Mouse (Mus musculus) hindbrain, embryonic 13.5 days (tissue): ENCODE results near the gene Tmeff2. TPM values are rescaled to one million over a fixed set of nuclear protein-coding genes. Genes with fewer than 3 reads are reported as not detected.

Source experiments
- ATAC-seq: fragments of 200-750 bp; cut with Nextera tagmentation; 2 replicates; pipeline ENCODE4 v1.8.0; 2017; ENCODE audit warnings: moderate TSS enrichment; ENCODE audit not compliant: low FRiP score
- H3K27ac ChIP-seq: fragments of 300-500 bp; sonication (generic); 2 replicates; pipeline ENCODE4 v1.5.1; 2015; ENCODE audit warnings: inconsistent platforms, mild to moderate bottlenecking, moderate library complexity
- H3K27me3 ChIP-seq: fragments of 300-500 bp; sonication (generic); 2 replicates; pipeline ENCODE4 v1.6.1; 2015; ENCODE audit warnings: mild to moderate bottlenecking, inconsistent platforms
- H3K36me3 ChIP-seq: fragments of 300-500 bp; sonication (generic); 2 replicates; pipeline ENCODE4 v1.6.1; 2015; ENCODE audit warnings: mild to moderate bottlenecking, inconsistent platforms
- H3K4me1 ChIP-seq: fragments of 300-500 bp; sonication (generic); replicated peaks from 2 replicates; pipeline ENCODE4 v1.6.1; 2015; ENCODE audit warnings: inconsistent platforms
- H3K4me2 ChIP-seq: fragments of 300-500 bp; sonication (generic); 2 replicates; pipeline ENCODE4 v1.6.1; 2015; ENCODE audit warnings: inconsistent platforms, mild to moderate bottlenecking, moderate library complexity
- H3K4me3 ChIP-seq: fragments of 300-500 bp; sonication (generic); 2 replicates; pipeline ENCODE4 v1.5.1; 2015; ENCODE audit warnings: mild to moderate bottlenecking, inconsistent platforms
- H3K9ac ChIP-seq: fragments of 300-500 bp; sonication (generic); 2 replicates; pipeline ENCODE4 v1.6.1; 2015; ENCODE audit warnings: mild to moderate bottlenecking, inconsistent platforms
- H3K9me3 ChIP-seq: fragments of 300-500 bp; sonication (generic); 2 replicates; pipeline ENCODE4 v1.6.1; 2016; ENCODE audit warnings: inconsistent platforms
- WGBS: fragments of 180-500 bp; shearing (Covaris S2); methylation state at CpG from one replicate; pipeline ENCODE4 v1.1.7; 2015; 5-methylcytosine and 5-hydroxymethylcytosine counted together
- microRNA-seq: library from miRNA; unstranded; fragments of <30 nt; microRNA quantifications from one replicate; pipeline ENCODE4, GENCODE M21; 2016
- polyA plus RNA-seq: library from polyadenylated mRNA; unstranded; fragments of >200 nt; fragmentation: Nextera tagmentation; extraction: Ambion mirVana; gene quantifications from 2 replicates; pipeline ENCODE4 v1.2.1, GENCODE M21; 2015

Tmeff2 gene
- polyA plus RNA-seq, 1 experiment from 2014 or later = 78.6 TPM

DNA sequence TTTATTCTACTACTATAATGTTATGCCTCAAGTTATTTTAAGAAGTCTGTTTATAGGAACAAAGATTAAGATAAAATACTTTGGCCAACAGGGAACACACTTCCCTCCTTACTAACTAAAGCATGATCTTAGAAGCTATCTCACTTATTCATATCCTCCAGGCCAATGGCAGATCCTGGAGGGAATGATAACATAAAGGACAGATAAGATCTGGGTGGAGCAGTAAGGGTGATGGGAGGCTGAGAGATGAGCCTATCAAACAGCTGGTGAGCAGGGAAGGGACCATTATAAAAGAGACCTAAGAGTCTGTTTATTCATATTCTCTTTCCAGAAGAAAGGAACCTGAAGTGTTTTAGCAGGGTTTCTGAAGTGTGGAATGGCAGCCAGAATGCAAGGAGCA lies 290.8 kb downstream of the Tmeff2 start:
- no peaks in the 10 kb centered on the region; the same call in 1 of the 2 replicates for H3K36me3 ChIP-seq
- H3K9ac ChIP-seq = no peak overlapping the region
- no peak for ATAC-seq
- H3K27me3 ChIP-seq = no peaks in the 10 kb centered on the region
- no peaks in the 10 kb centered on the region for H3K9me3 ChIP-seq
- H3K4me2 ChIP-seq = no peak overlapping the region
- no peak overlapping the region for H3K27ac ChIP-seq
- H3K4me3 ChIP-seq = no peak overlapping the region
- H3K4me1 ChIP-seq = peaks cover 7% of the 10 kb centered on the region

DNA sequence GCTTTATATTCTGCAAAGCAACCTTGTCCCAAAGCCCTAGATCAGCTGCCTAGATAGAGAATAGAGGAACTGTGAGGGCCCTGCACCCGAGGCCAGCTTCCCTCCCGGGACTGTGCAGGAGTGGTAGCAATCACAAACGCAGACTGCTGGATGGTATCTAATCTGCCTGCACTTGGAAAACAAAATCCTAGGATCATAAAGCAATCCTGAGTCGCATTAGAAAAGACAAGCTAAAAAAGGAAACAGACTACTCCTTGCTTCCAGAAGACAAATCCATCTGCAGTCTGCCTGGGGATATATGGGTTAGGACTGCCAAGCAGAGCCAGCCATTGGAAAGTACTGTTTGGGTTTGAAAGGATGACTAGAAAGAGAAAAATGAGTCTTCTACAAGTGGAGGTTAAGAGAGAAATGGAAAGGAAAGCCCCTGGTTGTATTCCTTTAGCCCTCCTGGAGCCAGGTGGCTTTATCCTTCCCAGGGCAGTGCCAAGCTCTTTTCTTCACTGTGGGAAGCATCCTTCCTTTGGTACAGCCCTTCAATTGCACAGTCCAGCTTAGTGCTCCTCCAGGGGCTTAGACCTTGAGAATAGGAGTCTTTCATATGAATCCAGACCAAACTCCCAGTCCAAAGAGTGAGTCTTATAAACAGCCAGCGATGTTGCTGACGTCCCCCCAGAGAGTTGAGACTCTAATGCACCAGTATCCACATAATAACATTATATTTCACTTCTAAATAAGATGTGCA lies 291.6 kb downstream of the Tmeff2 start:
- H3K9ac ChIP-seq = no peak overlapping the region
- no peak for ATAC-seq
- H3K4me3 ChIP-seq = no peak overlapping the region
- H3K4me2 ChIP-seq = no peak overlapping the region
- H3K27ac ChIP-seq = peak overlapping the region; percentile 25; the same call in 1 of the 2 replicates
- WGBS = 69% methylated on average over 6 of the region's 6 CpGs
- H3K36me3 ChIP-seq = no peaks in the 10 kb centered on the region; the same call in 1 of the 2 replicates
- H3K4me1 ChIP-seq = peaks cover 7% of the 10 kb centered on the region
- H3K9me3 ChIP-seq = no peaks in the 10 kb centered on the region
- H3K27me3 ChIP-seq = no peaks in the 10 kb centered on the region

DNA sequence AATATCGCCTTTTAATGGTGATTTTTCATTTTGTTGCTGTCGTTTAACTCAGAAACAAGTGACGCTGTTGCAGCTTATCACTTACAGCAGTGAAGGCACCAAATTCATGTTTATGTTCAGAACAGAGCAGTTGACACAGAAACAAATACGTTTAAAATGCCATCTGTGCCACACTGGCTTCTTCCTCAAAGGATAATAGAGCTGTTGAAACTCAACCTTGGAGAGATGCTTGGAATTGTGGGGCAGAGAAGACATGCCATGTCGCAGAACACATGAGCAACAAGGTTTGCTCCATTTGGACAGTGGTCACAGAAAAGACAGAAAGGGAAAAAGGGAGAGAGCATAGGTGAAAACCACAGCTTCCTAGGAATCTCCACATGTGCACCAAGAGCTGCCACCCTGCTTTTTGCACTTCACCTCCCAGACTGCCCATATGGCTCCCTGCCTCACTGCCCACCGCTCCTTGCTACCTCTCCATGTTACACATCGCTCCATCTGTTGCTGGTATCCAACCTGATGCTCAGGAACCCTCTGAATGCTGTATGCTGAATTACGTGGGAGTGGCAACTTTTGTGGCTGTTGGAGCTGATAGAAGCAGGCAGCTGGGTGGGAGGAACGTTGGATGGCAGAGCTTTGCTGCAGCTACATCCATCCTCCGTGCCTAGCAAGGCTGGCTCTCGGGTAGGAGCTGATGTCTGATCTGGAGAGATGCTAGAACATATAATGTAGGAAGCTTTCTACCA lies 298.8 kb downstream of the Tmeff2 start:
- Histone ChIP-seq H3K4me2 (no peak overlapping the region), H3K36me3 (no peaks in the 10 kb centered on the region), H3K27me3 (no peaks in the 10 kb centered on the region), H3K27ac (no peak overlapping the region), H3K4me3 (no peak overlapping the region), H3K9ac (no peak overlapping the region), H3K9me3 (no peaks in the 10 kb centered on the region), H3K4me1 (no peaks in the 10 kb centered on the region)
- 85% methylated on average over 11 of the region's 11 CpGs for WGBS
- no peak for ATAC-seq

DNA sequence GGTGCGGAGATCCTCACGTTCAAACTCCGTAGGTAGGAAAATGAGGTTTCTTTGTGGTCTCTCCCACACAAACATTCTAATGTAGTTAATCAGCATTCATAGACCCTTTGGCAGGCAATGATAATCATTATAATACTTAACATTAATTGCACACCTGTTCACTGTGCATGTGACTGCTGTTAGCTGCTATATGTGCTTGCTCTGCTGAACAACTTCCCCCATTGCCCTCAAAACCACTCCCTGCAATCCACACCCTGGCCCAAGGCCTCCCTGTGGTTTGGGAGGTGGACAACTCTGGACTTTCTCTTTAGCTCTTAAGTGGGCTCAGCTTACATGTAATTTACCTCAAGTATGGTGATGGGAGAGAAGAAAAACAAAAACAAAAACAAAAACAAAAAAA lies 299.5 kb downstream of the Tmeff2 start:
- no peak for ATAC-seq

DNA sequence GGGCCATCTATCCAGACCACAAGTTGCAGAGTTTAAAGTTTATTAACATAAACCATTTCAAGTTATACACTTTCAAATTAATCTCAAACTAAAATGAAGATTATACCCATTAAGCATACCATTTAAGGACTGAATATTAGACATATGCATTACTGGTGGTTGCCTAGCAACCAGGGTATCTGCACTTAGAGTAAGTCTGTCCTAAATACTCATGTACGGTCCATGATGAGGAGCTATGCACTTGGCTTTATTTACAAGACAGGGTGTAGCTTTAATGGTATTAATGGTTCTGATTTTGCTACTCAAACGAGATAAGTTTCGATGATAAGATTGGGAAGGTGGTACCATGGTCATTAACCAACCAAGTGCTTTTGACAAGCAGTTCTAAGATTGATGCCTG lies 315.2 kb downstream of the Tmeff2 start:
- no peak overlapping the region for H3K4me3 ChIP-seq
- H3K4me1 ChIP-seq = peaks cover 17% of the 10 kb centered on the region
- no peaks in the 10 kb centered on the region for H3K9me3 ChIP-seq
- H3K36me3 ChIP-seq = no peaks in the 10 kb centered on the region
- 82% methylated on average over 3 of the region's 3 CpGs for WGBS
- ATAC-seq = peak; percentile 18; the same call in 1 of the 2 replicates
- 0 out of 2 replicates have a peak overlapping the region, but pooled peaks have one; percentile 73 for H3K27ac ChIP-seq
- H3K27me3 ChIP-seq = no peaks in the 10 kb centered on the region
- H3K9ac ChIP-seq = no peak overlapping the region
- H3K4me2 ChIP-seq = no peak overlapping the region

More for the DNA sequence above, 299.5 kb downstream of the Tmeff2 start:
- Histone ChIP-seq H3K4me3 (no peak overlapping the region), H3K27me3 (no peaks in the 10 kb centered on the region), H3K9me3 (no peaks in the 10 kb centered on the region), H3K27ac (no peak overlapping the region), H3K4me2 (no peak overlapping the region), H3K36me3 (no peaks in the 10 kb centered on the region), H3K4me1 (no peaks in the 10 kb centered on the region), H3K9ac (no peak overlapping the region)
- 90% methylated on average over 3 of the region's 3 CpGs for WGBS

DNA sequence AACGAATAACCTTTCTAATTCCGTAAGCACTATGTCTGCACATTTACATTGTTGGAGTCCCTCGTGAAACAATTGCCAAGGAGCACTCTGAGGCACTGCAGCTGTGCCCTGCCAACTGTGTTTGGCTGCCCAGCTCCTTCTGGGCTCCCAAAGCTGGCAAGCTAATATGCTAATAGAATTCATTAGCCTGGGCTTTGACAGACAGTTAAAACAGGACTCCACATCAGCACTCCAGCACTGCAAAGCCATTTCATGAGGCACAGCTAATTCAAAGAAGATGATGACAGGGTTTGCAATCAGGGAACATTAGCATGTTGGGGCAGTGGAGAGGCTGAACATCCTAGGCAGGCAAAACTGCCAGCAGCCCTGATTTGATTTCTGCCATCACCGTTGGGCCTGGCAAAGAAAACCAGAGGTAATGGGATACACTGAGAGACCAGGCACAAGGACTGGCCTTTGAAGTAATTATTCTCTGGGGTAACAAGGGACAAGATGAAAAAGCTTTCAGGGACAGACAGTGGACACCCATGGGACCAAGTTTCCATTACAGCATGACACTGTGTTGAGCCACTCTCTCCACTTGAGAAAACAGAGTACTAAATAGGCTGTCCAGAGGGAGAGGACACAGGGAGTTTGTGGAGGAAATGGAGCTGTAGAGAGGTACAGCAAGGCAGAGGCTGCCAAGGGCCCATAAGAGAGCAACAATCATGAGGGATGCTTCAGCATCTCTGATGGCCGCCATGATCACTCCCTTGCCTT lies 316.0 kb downstream of the Tmeff2 start:
- no peak overlapping the region for H3K4me3 ChIP-seq
- no peaks in the 10 kb centered on the region for H3K9me3 ChIP-seq
- 49% methylated on average over 5 of the region's 5 CpGs for WGBS
- peak; percentile 89 for ATAC-seq
- no peak overlapping the region for H3K9ac ChIP-seq
- H3K27me3 ChIP-seq = no peaks in the 10 kb centered on the region
- no peak overlapping the region for H3K4me2 ChIP-seq
- no peaks in the 10 kb centered on the region for H3K36me3 ChIP-seq
- peaks cover 17% of the 10 kb centered on the region for H3K4me1 ChIP-seq
- H3K27ac ChIP-seq = peak overlapping the region; percentile 73

DNA sequence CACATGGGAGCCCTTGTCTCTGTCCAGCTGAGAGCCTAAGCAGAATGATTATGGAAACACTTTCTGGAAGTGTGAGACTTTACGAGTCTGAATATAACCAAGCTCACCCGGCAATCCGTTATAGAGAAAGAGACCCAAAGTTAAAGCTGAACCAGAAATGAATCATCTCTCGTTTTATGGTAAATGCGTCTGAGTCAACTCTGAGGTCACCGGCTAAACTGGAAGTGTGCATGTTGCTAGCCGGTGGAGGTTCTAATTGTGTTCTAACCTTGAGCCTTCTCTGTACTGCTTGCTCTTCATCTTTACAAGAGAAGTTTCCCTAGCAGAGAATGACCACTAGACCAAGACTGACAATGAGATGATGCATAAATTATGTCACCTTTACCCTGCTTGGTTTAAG lies 316.8 kb downstream of the Tmeff2 start:
- 87% methylated on average over 7 of the region's 7 CpGs for WGBS
- no peak for ATAC-seq
- Histone ChIP-seq H3K27me3 (no peaks in the 10 kb centered on the region), H3K36me3 (no peaks in the 10 kb centered on the region), H3K4me2 (no peak overlapping the region), H3K4me3 (no peak overlapping the region), H3K9me3 (no peaks in the 10 kb centered on the region), H3K4me1 (peaks cover 17% of the 10 kb centered on the region), H3K27ac (peak overlapping the region; percentile 73), H3K9ac (no peak overlapping the region)

DNA sequence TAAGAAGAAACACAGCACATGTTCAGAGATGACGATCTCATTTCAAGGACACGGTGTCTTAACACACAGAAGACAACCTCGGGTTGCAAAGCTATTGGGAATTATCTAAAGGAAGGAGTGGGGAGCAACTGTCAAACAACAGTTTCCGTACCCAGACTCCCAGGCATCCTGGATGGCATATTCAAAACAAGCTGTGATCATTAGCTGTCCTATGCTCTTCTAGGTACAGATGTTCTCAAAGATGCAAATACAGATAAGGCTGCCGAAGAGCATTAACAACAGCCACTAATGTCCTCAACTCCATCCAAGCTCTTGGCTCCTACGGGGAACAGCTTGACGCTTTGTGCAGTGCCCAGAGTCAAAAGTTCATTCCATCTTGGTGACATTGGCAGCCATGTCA lies 324.7 kb downstream of the Tmeff2 start:
- H3K4me2 ChIP-seq = no peak overlapping the region
- WGBS = 85% methylated on average over 7 of the region's 7 CpGs

More for the DNA sequence above, 324.7 kb downstream of the Tmeff2 start:
- Histone ChIP-seq H3K27me3 (no peaks in the 10 kb centered on the region), H3K9me3 (0 out of 2 replicates have a peak, but pooled peaks cover 3% of the 10 kb centered on the region), H3K4me1 (no peaks in the 10 kb centered on the region), H3K4me3 (no peak overlapping the region), H3K36me3 (no peaks in the 10 kb centered on the region), H3K27ac (no peak overlapping the region), H3K9ac (no peak overlapping the region)
- ATAC-seq = no peak

Small RNA genes lying within 50 kb of the gene (microRNA-seq; reads per million reads assigned to microRNA genes)
- not detected for gene Gm25736
